Mouse (Mus musculus): ENCODE data around the gene Pacsin1.
A peak's percentile ranks its signal among the peaks of the same experiment; 100 is the strongest.

Gene Pacsin1

DNA sequence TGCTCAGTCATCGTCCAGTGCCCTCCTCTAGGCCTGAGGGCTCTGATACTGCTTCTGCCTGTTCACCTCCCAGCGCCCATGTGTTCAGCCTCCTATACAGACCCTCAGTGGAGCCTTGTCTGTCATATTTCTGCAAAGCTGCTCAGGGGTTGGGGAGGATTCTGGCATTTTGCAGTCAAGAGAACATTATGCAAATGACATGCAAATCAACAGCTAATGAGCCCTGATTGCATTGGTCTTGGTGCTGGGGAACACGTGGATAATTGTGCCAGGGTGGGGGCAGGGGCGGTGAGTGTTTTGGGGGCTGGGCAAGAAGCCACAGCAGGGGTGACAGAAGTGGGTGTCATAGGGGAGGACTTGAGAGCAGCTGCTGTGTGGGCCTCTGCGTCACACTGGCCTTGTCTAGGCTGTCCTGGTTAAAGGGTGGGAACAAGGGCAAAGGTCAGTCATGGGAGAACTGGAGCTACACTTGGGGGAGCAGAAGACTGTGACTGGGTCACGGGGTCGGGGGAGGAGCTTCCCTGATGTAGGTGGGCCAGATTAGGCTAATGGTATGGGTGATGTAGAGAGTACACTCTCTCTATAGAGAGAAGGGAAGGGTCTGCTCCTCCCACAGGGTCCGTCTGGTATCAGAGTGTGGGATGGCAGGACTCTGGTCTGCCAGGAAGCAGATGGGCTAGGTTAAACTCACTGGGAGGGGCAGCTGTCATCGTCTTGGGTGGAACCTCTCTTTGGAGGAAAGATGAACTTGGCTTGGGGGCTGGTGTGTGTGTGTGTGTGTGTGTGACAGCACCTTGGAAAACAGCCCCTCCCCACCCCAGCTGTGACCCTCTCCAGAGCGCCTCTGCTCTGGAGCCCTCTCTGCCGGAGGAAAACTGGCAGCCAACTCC lies 23.9 kb downstream of the Pacsin1 start:
- no peak for DNase-seq

- peak; percentile 23 for DNase-seq
These were observed 29.7 kb downstream of the Pacsin1 start for GRCm38 (mm10) chr17:27684886-27685549.

GRCm38 (mm10) chr17:27685550-27685913 lies 30.2 kb downstream of the Pacsin1 start:
- DNase-seq, result no peak

DNA sequence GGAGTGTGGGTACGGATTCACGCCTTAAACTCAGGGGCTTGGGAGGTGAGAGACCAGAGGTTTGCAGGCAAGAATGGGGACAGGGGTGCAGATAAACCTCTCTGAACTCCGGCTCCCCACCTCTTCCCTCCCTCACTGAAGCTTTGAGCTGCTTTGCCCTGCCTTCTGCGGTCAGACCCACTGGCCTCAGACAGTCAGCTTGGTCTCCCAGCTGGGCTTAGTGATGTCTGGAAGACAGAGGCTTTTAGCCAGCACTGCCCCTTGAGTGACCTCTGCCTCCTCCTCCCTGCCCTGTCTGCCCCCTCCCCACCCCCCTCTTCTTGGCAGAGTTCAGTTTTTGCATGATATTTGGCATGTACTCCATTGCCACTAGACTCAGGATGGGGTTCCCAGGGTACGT lies 31.1 kb downstream of the Pacsin1 start:
- DNase-seq, result no peak

DNA sequence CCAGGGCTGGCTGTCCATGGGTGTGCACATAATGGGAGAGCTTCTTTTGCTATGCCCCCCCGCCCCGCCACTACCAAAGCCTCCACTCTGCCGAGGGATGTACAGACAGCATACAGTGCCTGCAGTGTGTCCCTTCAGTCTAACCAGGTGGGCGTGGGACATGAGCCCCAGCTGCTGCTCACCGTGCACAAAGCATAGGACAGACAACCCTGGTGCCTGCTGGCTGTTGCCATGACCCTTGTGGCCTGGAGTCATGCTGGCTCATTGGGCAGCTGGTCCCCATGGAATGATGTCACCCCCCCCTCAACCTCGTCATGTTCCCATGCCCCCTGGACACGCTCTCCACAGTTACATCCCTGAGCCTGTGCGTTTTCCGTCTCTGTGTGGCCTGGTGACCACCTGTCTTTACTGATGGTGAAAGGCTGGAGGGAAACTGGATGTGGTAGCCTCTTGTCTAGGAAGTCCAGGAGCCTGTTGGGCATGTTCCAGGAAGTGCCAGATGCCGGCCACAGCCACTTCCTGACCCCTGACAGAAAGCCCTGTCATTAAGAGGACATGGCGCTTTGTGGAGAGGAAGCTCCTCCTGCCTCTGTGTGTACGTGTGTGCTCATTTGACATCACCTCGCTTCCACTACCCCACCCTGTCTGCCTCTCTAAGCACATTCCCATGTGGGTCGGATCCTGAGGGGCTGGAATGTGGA lies 35.8 kb downstream of the Pacsin1 start:
- no peak for DNase-seq

- no peak for DNase-seq
These were observed 44.4 kb downstream of the Pacsin1 start for GRCm38 (mm10) chr17:27699641-27700244.

DNA sequence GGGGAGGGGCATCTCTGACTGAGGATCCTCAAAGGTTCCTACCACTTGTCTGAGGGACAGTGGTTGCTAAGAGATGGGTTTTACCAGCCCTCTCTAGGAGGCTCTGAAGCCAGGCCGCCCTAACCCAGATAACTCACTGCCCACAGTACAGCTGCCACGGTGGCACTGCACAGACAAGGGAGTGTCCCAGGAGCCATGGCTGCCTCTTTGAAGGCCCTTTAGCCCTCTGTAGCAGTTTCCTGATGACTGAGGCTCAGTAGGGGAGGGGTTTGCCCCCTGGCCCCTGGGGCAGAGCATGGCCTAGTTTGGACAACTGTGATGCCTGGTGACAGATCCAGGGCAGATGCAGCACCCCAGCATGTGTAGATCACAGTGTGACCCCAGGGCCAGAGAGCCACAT lies 45.5 kb downstream of the Pacsin1 start:
- DNase-seq, result no peak

DNA sequence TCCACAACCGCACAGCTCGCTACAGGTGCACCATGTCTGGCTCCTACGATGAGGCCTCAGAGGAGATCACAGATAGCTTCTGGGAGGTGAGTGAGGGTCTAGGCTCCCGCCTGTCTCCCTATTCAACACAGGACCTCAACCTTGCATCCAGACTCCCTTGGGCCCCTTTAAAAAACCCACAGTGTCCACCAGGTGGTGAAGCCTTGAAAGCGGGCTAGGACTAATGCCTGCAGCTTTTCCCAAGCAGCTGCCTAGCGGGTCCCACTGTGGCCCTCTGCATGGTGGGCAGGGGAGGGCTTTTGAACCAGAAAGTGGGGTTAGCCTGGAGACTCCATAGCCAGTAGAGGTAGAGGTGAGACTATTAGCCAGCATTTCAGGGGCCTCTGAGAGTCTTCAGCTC lies 46.5 kb downstream of the Pacsin1 start:
- DNase-seq, result no peak

DNA sequence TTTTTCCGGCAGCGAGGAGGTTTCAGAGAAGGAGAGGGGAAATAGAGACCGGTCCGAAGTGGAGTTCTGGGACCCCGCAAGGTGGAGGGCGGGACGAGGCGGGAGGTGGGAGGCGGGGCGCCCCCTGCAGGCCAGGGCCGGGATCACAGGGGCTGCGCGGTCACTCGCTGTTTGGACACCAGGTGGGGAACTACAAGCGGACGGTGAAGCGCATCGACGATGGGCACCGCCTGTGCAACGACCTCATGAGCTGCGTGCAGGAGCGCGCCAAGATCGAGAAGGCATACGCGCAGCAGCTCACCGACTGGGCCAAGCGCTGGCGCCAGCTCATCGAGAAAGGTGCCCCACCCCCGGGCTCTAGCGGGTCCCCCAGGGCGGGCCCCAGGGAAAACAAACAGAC lies 47.2 kb downstream of the Pacsin1 start:
- DNase-seq, result peak; percentile 28

GRCm38 (mm10) chr17:27703961-27704621 lies 48.8 kb downstream of the Pacsin1 start:
- no peak for DNase-seq

DNA sequence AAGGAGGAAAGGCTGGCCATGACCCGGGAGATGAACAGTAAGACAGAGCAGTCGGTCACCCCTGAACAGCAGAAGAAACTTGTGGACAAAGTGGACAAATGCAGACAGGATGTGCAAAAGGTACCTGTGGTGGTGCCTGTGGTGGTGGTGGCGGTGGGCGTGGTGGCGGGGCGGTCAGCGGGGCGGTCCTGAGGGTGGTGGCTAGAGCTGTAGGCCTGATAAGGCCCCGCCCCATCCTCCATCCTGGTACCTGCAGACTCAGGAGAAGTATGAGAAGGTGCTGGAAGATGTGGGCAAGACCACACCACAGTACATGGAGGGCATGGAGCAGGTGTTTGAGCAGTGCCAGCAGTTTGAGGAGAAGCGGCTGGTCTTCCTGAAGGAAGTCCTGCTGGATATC lies 50.4 kb downstream of the Pacsin1 start:
- DNase-seq, result no peak

GRCm38 (mm10) chr17:27707954-27708661 lies 52.8 kb downstream of the Pacsin1 start:
- DNase-seq, result peak; percentile 17

DNA sequence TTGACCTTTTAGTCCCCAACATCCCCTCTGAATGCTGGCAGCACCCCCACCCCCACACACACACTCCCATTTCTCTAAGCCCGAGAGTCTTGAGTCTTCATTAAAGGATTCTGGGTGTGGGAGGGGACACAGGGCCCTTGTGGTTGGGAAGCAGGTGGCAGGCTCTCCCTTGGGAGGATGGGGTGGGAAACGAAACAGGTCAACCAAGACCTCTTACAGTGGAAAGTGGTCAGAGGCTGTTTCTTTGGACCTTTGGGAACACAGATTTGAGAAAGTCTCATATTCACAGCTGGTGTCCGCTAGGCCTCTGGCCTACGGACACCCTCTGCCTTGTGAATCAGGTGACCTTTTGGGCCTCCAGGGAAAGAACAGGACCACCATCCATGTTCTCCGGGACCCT lies 54.3 kb downstream of the Pacsin1 start:
- DNase-seq, result no peak

GRCm38 (mm10) chr17:27712832-27713231 lies 57.5 kb downstream of the Pacsin1 start:
- DNase-seq, result no peak

DNA sequence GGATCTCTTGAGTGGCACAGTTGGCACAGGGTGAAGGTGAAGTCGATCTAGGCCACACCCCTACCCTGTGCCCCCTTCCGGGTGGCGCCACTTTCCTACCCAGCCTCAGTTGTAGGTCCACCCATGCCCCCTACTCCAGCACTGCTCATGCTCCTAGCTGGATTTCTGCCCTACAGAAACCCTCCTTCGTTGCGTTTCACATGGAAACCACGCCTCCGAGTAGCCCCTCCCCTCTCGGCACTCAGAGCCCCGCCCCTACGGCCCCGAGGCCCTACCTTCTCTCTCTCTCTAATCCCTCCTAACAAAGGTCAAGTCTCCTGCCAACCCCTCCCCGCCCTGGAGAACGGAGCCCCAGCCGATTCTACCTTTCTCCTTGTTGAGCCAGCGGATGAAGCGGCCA lies 61.5 kb downstream of the Pacsin1 start:
- peak; percentile 58 for DNase-seq

GRCm38 (mm10) chr17:27718250-27718649 lies 62.9 kb downstream of the Pacsin1 start:
- DNase-seq, result no peak

- no peak for DNase-seq
These were observed 64.4 kb downstream of the Pacsin1 start for GRCm38 (mm10) chr17:27719663-27720062.

DNA sequence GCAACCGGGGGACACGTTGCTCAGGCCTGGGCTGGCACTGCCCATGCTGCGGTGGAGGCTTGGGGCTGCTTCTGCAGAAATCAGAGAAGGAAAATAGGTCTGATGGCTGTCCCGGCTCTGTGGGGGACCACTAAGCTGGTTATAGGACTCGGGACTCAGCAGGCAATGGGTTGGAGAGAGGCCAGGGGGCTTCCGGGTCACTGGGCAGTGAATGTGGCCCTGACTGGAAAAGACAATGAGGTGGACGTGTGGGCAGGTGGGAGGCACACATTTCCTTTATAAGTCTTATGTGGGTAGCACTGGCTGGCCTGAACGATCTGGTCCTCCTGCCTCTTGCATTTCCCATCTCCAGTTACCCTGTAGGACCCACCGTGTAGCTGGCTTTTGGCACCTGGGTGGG lies 65.0 kb downstream of the Pacsin1 start:
- no peak for DNase-seq

GRCm38 (mm10) chr17:27721125-27721664 lies 65.9 kb downstream of the Pacsin1 start:
- DNase-seq, result no peak

- DNase-seq, result no peak
These were observed 69.0 kb downstream of the Pacsin1 start for GRCm38 (mm10) chr17:27724327-27724726.

DNA sequence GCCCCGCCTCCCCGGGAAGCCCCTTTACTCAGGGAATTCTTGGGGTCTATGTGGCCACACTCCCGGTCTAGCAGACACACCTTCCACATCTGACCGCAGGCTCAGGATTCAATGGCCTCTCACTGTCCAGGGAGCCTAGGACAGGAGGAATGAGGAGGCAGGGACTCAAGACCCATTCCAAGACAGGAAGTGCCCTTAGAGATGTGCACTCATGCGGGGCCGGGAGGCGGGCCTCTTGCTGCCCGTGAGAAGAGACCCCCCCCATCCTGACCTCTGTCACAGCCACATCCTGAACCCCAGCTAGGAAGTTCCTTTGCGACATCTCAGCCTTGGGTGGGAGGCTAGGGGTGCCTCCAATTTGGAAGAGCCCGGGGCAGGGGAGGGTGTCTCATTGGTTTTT lies 69.7 kb downstream of the Pacsin1 start:
- DNase-seq, result no peak

DNA sequence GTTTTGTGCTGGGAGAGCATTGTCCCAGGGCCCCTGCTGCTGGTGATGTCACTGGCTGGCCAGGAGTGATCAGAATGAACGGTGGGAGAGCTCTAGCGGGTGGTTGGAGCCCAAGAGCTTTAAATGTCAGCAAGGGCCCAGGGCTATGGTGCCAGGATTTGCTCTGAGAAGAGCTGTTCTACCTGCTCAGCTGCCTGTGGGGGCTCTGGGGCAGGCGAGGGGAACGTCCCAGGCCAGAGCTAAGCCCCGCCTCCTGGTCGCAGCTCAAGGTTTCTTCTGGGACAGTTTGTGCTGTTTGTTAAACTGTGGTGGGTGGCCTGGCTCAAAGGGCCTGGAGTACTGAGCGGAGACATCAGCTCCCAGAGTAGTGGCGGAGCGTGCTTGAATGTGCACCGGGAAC lies 70.1 kb downstream of the Pacsin1 start:
- DNase-seq, result no peak

Measured in kidney, adult 11 months (tissue).